Mouse (Mus musculus) thymus, postnatal 4 days (tissue): ENCODE data around the gene Tmpo.
"Not testable (repeated sequence)": the region's sequence is repeated elsewhere in the genome, so short reads cannot be mapped to it uniquely, and the experiment has no call there.

Source experiments
- DNase-seq: peaks from one replicate; pipeline ENCODE4 v3.0.0; 2021

Gene Tmpo

DNA sequence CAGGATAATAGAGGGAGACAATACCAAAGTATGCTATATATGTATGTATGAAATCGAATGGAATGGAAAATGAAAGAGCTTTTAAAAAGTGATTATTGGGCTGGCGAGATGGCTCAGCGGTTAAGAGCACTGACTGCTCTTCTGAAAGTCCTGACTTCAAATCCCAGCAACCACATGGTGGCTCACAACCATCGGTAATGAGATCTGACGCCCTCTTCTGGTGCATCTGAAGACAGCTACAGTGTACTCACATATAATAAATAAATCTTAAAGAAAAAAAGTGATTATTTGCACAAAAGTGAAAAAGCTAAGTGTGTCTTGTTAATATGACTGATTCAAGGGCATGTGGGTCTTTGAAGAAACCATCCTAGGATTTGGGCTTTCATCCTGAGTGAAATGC lies 3.8 kb upstream of the Tmpo start:
- DNase-seq, result not testable (repeated sequence)

DNA sequence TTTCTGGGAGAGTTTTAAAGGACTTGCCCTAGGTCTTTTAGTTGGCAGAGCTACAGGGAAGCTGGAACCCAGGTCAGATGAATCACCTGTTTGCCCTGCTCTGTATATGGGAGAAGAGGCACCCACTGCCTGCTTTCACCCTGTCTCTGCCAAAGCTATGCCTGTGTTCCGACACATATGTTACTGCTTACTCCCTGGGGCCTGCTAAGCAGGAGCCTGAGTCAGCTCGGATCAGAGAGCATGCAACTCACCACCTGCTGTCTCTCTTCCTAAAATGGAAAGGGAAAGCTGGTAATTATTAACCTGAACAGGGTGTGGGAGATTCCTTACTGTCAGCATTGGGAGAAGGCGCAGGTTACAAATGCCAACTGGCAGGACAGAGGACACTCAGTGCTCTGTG lies 2.2 kb upstream of the Tmpo start:
- no peak for DNase-seq

DNA sequence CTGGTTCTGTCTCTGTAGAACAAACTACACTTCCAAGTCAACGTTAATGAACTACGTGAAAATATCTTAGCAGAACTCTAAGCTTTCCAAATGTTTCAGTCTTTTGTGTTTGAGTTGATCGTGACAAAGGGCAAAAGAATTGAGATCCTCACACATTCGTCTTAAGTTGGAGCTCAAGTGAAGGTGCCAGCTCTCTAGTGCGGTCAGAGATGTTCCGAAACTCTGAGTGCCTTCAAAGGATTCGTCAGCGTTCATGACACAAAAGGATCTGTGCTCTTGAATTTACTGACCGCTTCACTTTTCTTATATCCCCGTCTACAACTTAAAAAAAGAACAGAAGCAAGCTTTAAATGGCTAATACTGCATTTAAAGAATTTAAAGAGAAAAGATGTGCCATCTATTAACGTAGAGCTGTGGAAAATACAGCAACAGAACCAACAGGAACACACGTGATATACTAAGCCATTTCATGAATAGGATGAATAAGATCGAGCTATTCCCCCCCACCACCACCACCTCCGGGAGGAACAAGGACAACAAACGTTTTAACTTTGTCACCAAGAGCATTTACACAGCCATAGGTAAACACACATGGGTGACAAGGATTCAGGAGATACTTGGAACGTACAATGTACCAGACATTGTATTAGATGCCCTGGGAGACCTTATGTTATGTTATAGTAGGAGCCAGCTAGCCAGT lies 1.3 kb upstream of the Tmpo start:
- no peak for DNase-seq

DNA sequence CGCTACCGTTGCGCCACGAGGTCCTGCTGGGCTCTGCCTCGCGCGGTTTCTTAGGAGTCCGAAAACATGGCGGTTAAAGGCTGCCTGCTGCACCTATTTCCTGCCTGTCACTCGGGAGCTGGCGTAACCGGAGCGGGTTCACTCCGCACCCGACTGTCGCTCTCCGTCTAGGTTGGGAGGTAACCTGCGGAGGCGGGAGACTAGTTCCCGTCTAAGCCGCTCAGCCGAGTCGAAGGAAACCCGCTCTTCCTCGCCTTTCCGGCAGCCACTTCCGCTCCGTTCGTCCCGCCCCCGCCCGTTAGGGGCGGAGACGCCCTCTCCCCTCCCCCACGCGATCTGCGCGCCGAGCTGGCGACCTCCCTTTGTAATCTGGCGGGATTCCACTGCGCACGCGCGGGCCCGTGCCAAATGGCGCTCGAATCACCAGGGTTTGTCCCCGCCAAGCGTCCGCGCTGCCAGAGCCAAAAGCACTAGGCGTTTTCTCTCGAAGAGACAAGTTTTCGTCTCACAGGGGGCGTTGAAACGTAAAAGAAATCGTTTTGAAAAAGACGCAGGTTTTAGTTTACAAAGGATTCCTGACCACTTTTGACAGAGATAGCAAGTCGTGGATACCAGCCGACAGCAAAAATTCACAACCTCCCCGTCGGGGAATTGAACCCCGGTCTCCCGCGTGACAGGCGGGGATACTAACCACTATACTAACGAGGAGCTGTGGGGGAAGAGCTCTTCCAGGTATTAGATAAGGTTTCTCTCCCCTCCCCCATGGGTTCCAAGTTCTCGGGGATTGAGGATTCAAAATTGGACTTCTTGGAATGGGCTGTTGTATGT lies 560 bp upstream of the Tmpo start:
- DNase-seq, result peak; percentile 100

DNA sequence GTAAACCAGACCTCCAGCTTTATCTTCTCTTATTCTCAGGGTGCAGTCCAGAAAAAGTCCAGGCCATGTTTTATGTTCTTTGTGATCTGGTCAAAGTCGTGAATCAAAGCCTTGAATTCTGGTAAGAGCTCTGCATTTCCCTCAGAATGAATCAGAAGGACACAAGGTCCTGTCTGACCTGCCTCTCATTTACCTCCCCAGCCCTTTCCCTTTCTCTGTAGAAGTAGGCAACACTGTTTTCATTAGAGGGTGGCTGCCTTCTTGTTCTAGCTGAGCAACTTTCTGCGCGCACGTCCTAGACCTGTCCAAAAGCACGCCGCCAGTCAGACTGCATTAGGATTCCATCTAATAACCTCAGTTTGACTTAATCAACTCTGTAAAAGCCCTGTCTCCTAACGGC lies 814 bp downstream of the Tmpo start:
- DNase-seq, result no peak

DNA sequence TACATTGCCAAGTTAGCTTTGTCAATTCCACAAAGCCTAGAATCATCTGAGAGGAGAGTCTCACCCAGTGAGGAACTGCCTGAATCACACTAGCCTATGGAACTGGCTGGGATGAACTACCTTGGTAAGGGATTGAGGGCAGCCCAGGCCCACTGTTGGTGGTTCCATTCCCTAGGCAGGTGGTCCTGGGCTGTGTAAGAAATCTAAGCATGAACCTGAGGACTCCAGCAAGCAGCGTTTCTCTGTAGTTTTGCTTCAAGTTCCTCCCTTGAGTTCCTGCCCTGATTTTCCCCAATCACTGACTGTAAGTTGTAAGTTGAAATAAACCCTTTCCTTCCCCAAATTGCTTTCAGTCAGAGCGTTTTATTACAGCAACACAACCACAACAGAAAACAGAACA lies 1.3 kb downstream of the Tmpo start:
- no peak for DNase-seq

DNA sequence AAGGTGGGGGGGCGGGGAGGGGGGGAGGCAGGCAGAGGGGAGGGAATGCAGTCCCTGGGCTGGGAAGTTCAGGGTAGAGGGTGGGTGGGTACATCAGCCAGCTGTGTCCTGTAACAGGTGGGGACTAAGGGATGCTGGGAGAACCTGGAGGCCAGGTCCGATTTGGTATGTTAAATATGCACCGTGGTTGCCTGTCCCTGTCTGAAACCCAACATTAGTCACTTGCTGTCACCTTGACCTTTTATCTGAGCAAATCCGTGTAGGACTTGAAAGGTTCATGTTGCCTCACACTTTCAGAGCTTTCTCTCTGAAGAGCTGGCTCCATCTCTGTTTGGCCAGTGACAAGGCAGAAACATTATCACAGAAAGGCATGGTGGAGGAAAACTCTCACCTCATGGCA lies 3.9 kb downstream of the Tmpo start:
- no peak for DNase-seq

DNA sequence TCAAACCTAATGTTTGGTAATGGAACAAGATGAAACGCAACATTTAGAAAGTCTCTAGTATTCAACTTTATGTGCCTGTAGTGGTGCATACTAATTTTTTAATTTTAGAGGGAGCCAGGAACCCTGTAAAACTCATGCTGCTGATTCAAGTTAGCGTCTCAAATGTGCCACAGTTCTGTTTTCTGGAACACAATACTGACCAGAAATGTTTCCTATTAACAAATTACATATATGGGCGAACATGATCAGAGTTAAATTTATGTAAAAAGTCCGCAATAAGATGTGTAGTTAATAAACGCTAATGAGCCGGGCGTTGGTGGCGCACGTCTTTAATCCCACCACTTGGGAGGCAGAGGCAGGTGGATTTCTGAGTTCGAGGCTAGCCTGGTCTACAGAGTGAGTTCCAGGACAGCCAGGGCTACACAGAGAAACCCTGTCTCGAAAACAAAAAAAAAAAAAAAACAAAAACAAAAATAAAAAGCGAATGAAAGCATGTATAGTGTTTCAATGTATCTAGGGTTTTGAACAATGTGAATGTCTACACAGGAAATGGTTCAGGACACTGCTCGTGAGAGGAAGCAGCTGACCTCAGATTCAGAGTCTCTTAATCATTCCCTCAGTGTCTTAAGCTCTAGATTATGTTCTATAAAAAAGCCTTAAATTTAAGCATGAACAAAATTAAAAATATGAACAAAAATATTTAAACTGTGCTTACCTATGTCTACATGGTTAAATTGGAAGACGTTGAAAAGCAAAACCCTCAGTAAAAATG lies 8.6 kb downstream of the Tmpo start:
- no peak for DNase-seq

DNA sequence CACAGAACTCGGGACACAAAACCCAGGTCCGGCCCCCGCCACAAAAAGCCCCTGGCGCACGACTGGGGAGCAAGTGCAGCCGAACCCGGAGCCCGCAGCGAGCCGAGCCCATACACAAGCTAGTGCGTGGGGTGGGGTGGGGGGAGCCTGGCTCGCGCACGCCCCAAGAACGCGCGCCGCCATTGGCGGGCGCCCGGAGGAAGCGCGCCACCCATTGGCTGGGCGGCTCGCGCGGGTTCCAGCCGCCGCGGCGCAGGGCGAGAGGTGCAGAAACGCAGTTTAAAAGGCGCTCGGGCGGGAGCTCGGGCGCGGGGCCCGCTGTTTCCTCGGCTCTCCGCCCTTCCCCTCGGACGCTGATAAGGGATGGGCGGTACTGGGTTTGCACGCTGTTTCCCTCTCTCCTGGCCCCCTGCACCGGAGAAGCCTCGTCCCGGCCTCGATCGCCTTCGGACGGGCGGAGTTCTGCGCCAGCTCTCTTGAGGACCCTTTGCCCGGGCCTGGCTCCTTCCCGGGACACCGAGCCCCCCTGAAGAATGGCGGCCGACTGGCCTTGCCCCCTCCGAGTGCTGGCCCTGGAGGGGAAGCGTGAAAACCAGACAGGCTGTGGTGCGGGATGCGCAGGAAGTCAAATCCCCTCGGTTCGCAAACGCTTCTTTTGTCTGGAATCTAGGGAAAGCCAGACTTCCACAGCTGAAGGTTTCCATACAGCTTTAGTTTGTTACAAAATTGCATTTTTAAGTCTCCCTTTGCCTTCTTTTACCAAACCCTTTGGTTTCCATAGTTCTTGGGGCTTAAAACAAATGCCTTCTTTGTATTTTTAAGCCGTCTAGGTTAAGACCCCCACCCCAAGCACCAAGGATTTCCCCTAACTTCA lies 9.4 kb downstream of the Tmpo start:
- DNase-seq, result peak; percentile 94

DNA sequence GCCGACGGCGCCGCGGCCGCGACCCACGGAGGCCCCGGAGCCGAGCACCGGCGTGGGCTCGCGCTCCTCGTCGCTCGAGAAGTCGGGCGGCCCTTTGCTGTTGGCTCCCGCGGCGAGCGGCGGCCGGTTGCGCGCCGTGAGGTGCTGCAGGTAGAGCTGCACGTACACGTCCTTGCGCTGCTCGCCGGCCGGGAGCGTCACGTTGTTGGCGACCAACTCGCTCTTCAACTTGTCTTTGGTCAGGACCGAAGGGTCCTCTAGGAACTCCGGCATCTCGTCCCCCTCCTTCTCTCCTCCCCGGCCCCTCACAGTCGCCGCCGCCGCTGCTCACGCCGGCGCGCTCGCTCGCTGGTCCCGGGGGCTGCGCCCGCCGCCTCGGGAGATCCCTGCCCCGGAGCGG lies 10.1 kb downstream of the Tmpo start:
- peak; percentile 75 for DNase-seq

DNA sequence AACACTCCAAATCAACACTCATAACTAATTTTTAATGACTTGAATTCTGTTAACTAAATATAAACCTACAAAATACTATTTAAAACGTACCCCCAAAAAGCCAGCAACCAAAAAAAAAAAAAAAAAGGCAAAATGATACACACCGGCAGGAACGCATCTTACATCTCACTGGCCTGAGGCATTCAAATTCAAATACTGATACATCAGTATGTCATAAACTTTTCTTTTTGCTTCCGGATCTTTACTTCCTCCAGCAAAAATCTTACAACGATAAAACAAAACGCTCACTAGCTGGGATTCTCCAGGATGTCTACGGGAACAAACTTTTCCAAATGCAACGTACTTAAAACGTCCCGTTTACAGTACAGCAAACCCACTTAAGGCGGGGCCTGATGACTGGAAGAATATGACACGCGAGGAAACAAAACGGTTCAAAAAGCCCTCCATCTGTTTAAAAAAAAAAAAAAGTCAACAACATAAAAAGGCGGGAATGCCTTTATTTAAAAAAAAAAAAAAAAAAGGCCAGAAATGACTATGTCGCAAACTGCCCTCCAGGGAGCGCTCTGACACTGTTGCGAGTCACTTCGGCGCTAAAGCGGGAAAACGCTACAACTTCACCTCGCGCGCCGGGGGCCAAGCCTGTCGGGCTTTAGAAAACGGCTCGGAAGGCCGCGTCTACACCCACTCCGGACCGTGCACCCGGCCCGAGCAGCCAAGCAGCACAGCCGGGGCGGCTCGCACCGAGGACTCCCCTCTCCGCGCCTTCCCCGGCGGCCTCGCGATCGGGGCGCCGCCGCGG lies 10.8 kb downstream of the Tmpo start:
- DNase-seq, result peak; percentile 94

DNA sequence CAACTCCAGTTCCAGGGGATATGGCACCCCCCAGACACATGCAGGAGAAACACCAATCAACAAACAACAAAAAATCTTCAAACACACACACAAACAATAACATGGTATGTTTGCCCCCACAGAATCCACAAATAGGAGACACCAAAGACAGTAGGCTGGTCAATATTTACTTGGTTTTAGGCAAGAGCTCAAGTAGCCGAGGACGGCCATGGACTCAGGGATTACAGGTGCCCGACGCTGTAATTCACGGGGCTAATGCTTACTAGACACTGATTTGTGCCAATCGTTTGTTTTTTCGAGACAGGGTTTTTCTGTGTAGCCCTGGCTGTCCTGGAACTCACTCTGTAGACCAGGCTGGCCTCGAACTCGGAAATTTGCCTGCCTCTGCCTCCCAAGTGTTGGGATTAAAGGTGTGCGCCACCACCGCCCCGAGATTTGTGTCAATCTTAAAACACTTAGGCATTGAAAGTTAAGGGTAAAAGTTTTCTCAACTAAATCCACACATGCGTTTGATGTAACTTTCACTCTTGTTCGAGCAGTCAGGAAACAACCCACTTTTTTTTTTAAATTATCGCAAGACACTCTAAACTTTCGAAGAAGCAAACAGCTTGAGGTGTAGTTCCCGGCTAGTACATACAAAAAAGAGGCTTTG lies 11.6 kb downstream of the Tmpo start:
- DNase-seq, result no peak

DNA sequence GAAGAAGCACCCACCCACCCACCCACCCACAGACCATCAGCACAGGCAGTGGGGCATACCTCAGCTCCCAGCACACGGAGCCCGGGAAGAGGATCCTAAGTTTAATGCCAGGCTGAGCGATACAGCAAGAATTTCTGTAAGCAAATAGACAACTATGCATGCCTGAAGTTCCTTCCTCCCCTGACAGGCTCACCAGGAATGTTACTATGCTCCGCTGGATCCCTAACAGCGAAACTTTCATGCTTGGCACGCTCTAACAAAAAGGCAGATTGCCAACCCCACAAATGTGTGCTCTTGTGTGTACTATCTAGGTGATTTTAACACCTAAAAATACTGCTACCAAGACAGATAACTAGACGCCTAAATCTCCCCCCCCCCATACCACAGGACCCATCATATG lies 13.8 kb downstream of the Tmpo start:
- DNase-seq, result no peak

DNA sequence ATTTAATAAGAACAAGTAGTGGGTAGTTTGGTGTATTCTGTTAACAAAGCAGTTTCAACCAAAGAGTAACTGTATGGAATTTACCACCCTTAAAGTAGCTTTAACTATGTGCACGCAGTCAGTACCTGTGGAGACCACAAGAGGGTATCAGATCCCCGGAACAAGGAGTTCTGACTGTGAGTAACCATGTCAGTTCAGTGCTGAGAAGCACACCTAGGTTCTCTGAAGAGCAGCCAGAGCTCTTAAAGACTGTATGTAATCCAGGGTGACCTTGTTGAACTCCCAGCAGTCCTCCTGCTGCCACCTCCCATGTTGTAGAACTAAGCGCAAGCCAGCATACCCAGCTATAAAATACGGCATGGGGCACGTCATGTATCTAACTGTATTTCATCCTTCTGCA lies 14.2 kb downstream of the Tmpo start:
- peak; percentile 83 for DNase-seq

DNA sequence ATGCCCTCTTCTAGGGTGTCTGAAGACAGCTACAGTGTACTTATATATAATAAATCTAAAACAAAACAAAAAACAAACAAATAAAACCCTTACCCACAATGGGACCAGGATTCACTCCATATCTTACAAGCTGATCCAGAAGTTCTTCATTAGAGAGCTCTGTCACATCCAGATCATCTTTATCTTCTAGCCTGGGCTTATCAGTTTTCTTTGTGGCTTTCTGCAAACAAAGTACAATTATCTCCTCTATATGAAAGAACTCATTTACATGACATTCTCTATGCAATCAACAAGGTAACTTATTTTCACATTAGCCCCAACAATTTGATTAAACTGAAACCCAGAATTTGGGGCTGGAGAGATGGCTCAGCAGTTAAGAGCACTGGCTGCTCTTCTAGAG lies 15.3 kb downstream of the Tmpo start:
- no peak for DNase-seq

DNA sequence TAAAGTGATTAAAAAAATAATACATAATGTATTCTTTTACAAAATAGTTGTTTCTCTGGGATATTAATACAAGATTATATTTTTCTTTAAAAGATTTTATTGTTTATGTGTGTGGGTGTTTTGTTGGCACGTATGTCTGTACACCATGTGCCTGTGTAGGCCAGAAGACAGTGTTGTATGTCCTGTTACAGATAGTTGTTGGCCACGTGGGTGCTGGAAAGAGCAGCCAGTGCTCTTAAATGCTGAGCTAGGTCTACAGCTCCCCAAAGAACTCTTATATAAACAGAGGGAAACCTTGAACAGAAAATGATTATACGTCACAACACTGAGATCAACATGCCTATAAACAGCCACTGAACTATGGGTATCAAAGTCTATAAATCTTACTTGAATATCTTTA lies 16.6 kb downstream of the Tmpo start:
- DNase-seq, result no peak

DNA sequence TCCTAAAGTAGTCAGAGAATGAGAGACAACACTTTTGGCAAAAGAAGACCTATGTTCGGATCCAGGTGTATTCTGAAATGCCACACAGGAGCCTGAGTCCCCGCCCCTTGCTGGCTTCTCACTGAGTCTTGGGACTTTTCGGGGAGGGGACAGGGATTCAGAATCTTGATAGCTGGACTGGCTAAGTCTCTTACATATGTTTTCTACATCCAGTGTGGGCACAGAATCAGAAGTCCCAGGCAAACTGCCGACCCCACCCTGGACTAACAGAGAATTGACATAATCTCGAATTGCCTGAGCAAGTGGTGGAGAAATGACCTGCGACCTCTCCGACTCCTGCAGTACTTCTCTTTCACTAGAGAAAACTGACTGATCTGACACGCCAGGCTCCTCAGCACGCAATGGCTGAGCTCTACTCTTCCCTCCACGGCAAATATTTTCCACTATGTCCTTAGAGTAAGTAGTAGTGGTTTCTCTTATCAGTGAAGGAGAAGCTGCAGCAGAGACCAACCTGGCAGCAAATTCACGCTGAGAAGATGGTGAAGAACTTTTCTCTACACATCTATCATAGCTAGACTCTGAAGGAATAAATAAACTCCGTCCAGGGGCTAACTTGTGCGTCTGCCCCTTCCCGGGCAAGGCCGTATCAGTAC lies 18.5 kb downstream of the Tmpo start:
- DNase-seq, result no peak

DNA sequence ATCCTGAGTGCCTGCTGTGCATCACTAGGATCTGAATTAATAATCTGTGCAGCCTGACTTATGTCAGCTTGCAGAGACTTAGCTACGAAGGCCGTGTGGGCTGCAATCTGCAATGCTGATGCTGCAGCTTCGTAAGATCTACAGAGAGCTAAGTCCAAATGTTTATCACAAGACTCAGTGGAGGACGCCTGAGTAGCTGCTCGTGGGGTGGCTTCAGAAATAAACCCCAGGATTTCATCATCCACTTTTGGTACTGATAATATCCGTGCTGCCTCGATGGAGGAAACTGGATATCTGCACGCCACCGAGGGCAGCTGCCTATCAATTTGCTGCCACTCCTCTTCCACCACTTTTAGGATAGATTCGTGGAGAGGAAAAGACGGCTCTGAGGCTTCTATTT lies 19.0 kb downstream of the Tmpo start:
- no peak for DNase-seq

DNA sequence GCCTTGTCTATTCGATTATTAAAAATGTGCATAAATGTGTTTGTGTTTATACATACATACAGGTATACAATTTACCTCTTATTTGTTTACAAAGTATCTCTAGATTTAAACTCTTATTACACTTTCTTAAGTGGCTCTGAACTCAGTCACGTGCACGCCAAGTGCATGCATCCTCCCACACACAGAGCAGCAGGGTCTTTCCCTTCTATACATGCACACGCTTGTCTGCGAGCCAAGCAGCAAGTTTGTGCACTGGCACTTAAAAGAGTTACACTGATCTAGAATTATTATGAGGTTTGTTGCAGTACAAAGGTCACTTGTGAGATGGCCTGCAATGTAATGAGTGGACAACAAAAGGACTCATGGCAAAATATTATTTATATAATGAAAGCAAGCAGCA lies 20.1 kb downstream of the Tmpo start:
- no peak for DNase-seq

DNA sequence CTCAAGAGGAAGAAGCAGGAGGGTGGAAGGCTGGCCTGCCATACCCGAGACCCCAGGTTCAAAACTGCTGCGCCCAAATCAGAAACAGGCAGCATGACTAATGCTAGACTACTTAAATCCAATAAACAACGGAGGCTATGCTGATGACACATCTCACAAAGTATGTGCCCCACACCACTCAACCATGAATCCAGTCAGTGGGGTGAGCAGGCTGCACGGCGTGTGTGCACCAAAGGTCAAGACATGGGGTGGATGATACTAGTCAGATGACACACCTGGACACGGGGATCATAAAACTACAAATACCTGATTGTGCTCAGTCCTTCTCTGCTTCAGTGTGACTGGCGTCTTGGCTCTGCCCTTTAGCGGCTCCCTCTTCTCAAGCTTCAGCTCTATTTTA lies 22.7 kb downstream of the Tmpo start:
- DNase-seq, result no peak

DNA sequence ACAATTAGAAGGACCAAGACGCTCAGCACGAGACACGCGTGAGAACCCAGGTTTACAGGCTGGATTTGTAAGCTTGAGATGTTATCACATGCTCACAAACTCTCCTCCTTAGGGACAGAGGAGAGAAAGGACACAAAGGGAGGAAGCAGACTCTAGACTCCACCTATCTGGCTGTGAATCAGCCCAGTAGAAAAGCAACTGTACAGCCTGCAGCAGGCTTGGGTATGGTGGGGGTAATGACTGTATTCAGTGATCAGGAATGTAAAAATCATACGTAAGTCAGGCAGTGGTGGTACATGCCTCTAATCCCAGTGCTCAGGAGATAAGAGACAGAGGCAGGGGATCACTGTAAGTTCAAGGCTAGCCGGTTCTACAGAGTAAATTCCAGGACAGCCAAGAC lies 24.8 kb downstream of the Tmpo start:
- DNase-seq, result no peak
